Comparison of ENCODE assay signal across 11 mouse cellular contexts in genomic region chr9:91377036-91377872, GRCm38 (mm10). TPM values are rescaled to one million over a fixed set of nuclear protein-coding genes. Genes with fewer than 3 reads are reported as not detected.
DNase-seq lines count a peak whose midpoint lies in the region; ATAC-seq and TF ChIP-seq lines count a peak whose summit lies in the region.
"Had no signal": no experiment of that assay in that cellular context is flagged by ENCODE, and none has a peak within 500 bp of the region (broad histone marks: within the 10 kb centered on the region; RNA-seq: fewer than 3 reads in every experiment).

No protein-coding gene starts in this region.

- peaks cover 93% of the 10 kb centered on the region for H3K27me3 ChIP-seq in liver, embryonic 11.5 days (replicated peaks; ENCODE audit: control insufficient read depth, insufficient read depth, low read length)
- peaks cover 54% of the 10 kb centered on the region for H3K27me3 ChIP-seq in forebrain, embryonic 11.5 days (ENCODE audit: control insufficient read depth, insufficient read depth, low read length)
- peaks cover 100% of the 10 kb centered on the region for H3K27me3 ChIP-seq in limb, embryonic 10.5 days (ENCODE audit: low read depth, poor library complexity, severe bottlenecking)

- WGBS in liver, embryonic 11.5 days: 4% methylated on average over 14 of the region's 14 CpGs
- 3% methylated on average over 14 of the region's 14 CpGs for WGBS in forebrain, embryonic 11.5 days
- WGBS in limb, embryonic 10.5 days: 1% methylated on average over 14 of the region's 14 CpGs
- 21% methylated on average over 14 of the region's 14 CpGs for WGBS in olfactory bulb, adult 2 months

- TF ChIP-seq POLR2A in olfactory bulb, adult 2 months (IDR thresholded peaks at IDR 0.05; ENCODE audit: insufficient read depth, low read depth, low read length): no peak

- no peak overlapping the region for H3K9ac ChIP-seq in liver, embryonic 11.5 days (ENCODE audit: low read depth, low read length)
- H3K9ac ChIP-seq in forebrain, embryonic 11.5 days (ENCODE audit: low read length): peak overlapping the region; percentile 12

- no peak for TF ChIP-seq CTCF in olfactory bulb, adult 2 months (IDR thresholded peaks at IDR 0.05; ENCODE audit: insufficient read depth, low read depth, low read length)

- no peaks in the 10 kb centered on the region for H3K4me1 ChIP-seq in liver, embryonic 11.5 days (replicated peaks; ENCODE audit: control insufficient read depth, insufficient read depth, low read length)
- H3K4me1 ChIP-seq in forebrain, embryonic 11.5 days (replicated peaks; ENCODE audit: control insufficient read depth, insufficient read depth, low read length): peaks cover 15% of the 10 kb centered on the region; the same call in 1 of the 2 replicates
- H3K4me1 ChIP-seq in limb, embryonic 10.5 days: peaks cover 18% of the 10 kb centered on the region
- peaks cover 16% of the 10 kb centered on the region for H3K4me1 ChIP-seq in olfactory bulb, adult 2 months (ENCODE audit: control insufficient read depth, insufficient read depth, low read length)

- H3K9me3 ChIP-seq in liver, embryonic 11.5 days (ENCODE audit: control insufficient read depth, low read length): no peaks in the 10 kb centered on the region
- H3K9me3 ChIP-seq in forebrain, embryonic 11.5 days (ENCODE audit: control insufficient read depth, low read length): no peaks in the 10 kb centered on the region
- H3K9me3 ChIP-seq in limb, embryonic 10.5 days (replicated peaks): no peaks in the 10 kb centered on the region

- DNase-seq in liver, embryonic 11.5 days (ENCODE audit: low spot score): peak; percentile 23
- DNase-seq in liver: no peak
- DNase-seq in forebrain, embryonic 11.5 days (ENCODE audit: low spot score): peak; percentile 61
- peak; percentile 42 for DNase-seq in limb, embryonic 10.5 days (ENCODE audit: low spot score)
- no peak for DNase-seq in spleen, postnatal 4 days (ENCODE audit: low spot score in 2 of 2)
- DNase-seq in left cerebral cortex, adult 11 months (ENCODE audit: low spot score): no peak
- no peak for DNase-seq in c-Kit-positive CD71-positive TER-119-positive erythroid progenitor cells, embryonic 14.5 days (ENCODE audit: low spot score)
- DNase-seq: kidney, adult 11 months had no signal

- H3K4me3 ChIP-seq in liver, embryonic 11.5 days (ENCODE audit: low read depth, low read length): no peak overlapping the region
- H3K4me3 ChIP-seq in forebrain, embryonic 11.5 days (ENCODE audit: low read depth, low read length): peak overlapping the region; percentile 51
- H3K4me3 ChIP-seq in limb, embryonic 10.5 days: no peak overlapping the region
- H3K4me3 ChIP-seq in olfactory bulb, adult 2 months (ENCODE audit: insufficient read depth, low read depth, low read length): peak overlapping the region; percentile 21; the same call in 1 of the 2 replicates

- H3K4me2 ChIP-seq in liver, embryonic 11.5 days: no peak overlapping the region
- H3K4me2 ChIP-seq in forebrain, embryonic 11.5 days (ENCODE audit: low read depth, low read length, severe bottlenecking): peak overlapping the region; percentile 79

- H3K27ac ChIP-seq in liver, embryonic 11.5 days (ENCODE audit: low read depth, low read length): no peak overlapping the region
- peak overlapping the region; percentile 84 for H3K27ac ChIP-seq in forebrain, embryonic 11.5 days (ENCODE audit: low read depth, low read length)
- no peak overlapping the region for H3K27ac ChIP-seq in limb, embryonic 10.5 days
- peak overlapping the region; percentile 52; the same call in 1 of the 2 replicates for H3K27ac ChIP-seq in olfactory bulb, adult 2 months (ENCODE audit: insufficient read depth, low read depth, low read length)

- no peaks in the 10 kb centered on the region for H3K36me3 ChIP-seq in liver, embryonic 11.5 days (ENCODE audit: control insufficient read depth, insufficient read depth, low read length)
- no peaks in the 10 kb centered on the region for H3K36me3 ChIP-seq in forebrain, embryonic 11.5 days (ENCODE audit: control insufficient read depth, insufficient read depth, low read length)
- H3K36me3 ChIP-seq in limb, embryonic 10.5 days: no peaks in the 10 kb centered on the region

- no peak for ATAC-seq in liver, embryonic 11.5 days (replicated peaks; ENCODE audit: low FRiP score)
- peak; percentile 23; the same call in 1 of the 2 replicates for ATAC-seq in forebrain, embryonic 11.5 days (replicated peaks; ENCODE audit: low FRiP score)

RNA-seq across cellular contexts. Expression of gene Zic1, which starts 11.6 kb away (rescaled TPM):
- 0.04 and 0.06 TPM in 2 replicates for polyA plus RNA-seq in liver, embryonic 11.5 days (2014; fragmentation: Nextera tagmentation; extraction: Ambion mirVana)
- polyA plus RNA-seq in forebrain, embryonic 11.5 days (2014; fragmentation: Nextera tagmentation; extraction: Ambion mirVana): 14.7 and 15.7 TPM in 2 replicates
- polyA plus RNA-seq in limb, embryonic 10.5 days (2016; fragmentation: Nextera tagmentation; extraction: Ambion mirVana): 0.05 and 0.06 TPM in 2 replicates
- polyA plus RNA-seq in olfactory bulb, adult 2 months (2012; ENCODE audit: insufficient read depth, insufficient read length, low replicate concordance, missing spikeins): not detected in 2 replicates
- polyA plus RNA-seq: stomach, embryonic 16.5 days had no signal

RNA-seq across cellular contexts. Expression of gene Zic4, which starts 15.0 kb away (rescaled TPM):
- polyA plus RNA-seq in liver, embryonic 11.5 days (2014; fragmentation: Nextera tagmentation; extraction: Ambion mirVana): not detected in 2 replicates
- 58.8 and 59.5 TPM in 2 replicates for polyA plus RNA-seq in forebrain, embryonic 11.5 days (2014; fragmentation: Nextera tagmentation; extraction: Ambion mirVana)
- 0.05 and 0.24 TPM in 2 replicates for polyA plus RNA-seq in limb, embryonic 10.5 days (2016; fragmentation: Nextera tagmentation; extraction: Ambion mirVana)
- polyA plus RNA-seq in olfactory bulb, adult 2 months (2012; ENCODE audit: insufficient read depth, insufficient read length, low replicate concordance, missing spikeins): not detected in 2 replicates
- polyA plus RNA-seq: liver, embryonic 16.5 days; stomach, embryonic 16.5 days had no signal

Comparison
In these comparisons a context has a peak if more than half of its experiments do, and no peak if none do; other contexts are left out.
1. DNase-seq: peak in liver, embryonic 11.5 days (single experiment), forebrain, embryonic 11.5 days (single experiment) and limb, embryonic 10.5 days (single experiment); none in liver (single experiment), spleen, postnatal 4 days (0 of 2), left cerebral cortex, adult 11 months (single experiment) and c-Kit-positive CD71-positive TER-119-positive erythroid progenitor cells, embryonic 14.5 days (single experiment).
2. H3K27ac ChIP-seq: peak in forebrain, embryonic 11.5 days (single experiment) and olfactory bulb, adult 2 months (single experiment); none in liver, embryonic 11.5 days (single experiment) and limb, embryonic 10.5 days (single experiment).
3. H3K4me3 ChIP-seq: peak in forebrain, embryonic 11.5 days (single experiment) and olfactory bulb, adult 2 months (single experiment); none in liver, embryonic 11.5 days (single experiment) and limb, embryonic 10.5 days (single experiment).
4. RNA of gene Zic4, which starts 15.0 kb away (polyA plus RNA-seq): 58.8 to 59.5 TPM in forebrain, embryonic 11.5 days; 0.05 to 0.24 TPM in limb, embryonic 10.5 days, not detected in liver, embryonic 11.5 days and not detected in olfactory bulb, adult 2 months; every median in the first group is over 10 times any median in the second.